Mouse (Mus musculus) adrenal gland, postnatal 4 days (tissue): ENCODE data around the gene Cdip1. TPM values are rescaled to one million over a fixed set of nuclear protein-coding genes. Genes with fewer than 3 reads are reported as not detected.
"Not testable (repeated sequence)": the region's sequence is repeated elsewhere in the genome, so short reads cannot be mapped to it uniquely, and the experiment has no call there.

Experiments
- DNase-seq, 2 experiments: peaks; one replicate each; pipeline ENCODE4 v3.0.0; 2021 to 2022; ENCODE audit warnings: low spot score in 2 of 2, mixed read lengths in 2 of 2
- total RNA-seq, 2 experiments: library from RNA; stranded (reverse); gene quantifications; 2 replicates each; pipeline ENCODE4 v1.2.3; 2021

Cdip1 gene
- total RNA-seq, 2 experiments from 2014 or later, result 144 to 161 TPM

GRCm38 (mm10) chr16:4777171-4777904, 12.8 kb downstream of the Cdip1 start:
- no peak for DNase-seq

DNA sequence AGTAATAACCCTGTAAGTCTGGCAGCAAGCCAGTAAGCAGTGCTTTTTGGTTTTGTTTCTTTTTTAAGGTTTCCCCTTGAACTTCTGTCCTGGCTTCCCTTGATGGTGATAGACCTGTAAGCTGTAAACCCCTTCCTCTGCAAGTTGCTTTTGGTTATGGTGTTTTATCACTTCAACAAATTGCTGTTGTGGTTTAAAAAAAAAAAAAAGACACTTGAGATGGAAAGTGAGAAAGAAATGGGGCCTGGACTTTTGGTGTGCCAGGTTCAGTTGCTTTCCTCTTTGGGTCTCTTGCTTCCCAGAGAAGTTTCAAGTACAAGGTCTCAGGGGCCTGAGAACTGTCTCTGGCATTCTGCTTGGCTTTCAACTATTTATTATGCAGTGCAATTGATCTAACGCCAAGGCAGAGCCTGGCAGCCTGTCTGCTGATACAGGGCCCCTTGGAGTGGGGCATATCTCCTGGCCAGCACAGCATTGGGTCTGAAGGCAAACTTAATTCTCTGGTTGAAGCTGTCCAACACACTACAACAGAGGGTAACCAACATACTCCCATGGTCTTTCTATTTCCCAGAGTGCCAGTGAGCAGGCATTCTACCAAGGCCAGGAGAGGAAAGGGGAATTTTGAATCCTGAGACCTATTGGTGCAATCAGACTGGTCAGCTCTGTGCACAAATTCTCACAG, 16.7 kb downstream of the Cdip1 start:
- no peak for DNase-seq

DNA sequence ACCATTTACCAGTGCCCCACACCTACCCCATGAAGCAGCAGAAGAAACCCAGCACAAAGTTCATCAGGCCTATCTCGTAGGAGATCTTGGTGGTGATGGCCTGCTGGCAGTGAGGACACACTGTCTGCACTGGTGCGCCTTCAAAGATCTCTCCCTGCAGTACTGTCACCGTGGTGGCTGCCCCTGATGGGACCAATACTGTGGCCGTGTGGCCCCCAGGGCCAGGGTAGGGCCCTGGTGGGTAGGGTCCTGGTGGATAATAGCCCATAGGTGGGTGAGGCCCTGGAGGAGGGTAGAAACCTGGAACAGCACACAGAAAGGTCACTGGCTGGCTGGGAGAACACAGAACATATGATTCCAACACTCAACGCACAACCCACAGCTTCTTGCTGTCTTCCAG, 21.4 kb downstream of the Cdip1 start:
- DNase-seq, result no peak

DNA sequence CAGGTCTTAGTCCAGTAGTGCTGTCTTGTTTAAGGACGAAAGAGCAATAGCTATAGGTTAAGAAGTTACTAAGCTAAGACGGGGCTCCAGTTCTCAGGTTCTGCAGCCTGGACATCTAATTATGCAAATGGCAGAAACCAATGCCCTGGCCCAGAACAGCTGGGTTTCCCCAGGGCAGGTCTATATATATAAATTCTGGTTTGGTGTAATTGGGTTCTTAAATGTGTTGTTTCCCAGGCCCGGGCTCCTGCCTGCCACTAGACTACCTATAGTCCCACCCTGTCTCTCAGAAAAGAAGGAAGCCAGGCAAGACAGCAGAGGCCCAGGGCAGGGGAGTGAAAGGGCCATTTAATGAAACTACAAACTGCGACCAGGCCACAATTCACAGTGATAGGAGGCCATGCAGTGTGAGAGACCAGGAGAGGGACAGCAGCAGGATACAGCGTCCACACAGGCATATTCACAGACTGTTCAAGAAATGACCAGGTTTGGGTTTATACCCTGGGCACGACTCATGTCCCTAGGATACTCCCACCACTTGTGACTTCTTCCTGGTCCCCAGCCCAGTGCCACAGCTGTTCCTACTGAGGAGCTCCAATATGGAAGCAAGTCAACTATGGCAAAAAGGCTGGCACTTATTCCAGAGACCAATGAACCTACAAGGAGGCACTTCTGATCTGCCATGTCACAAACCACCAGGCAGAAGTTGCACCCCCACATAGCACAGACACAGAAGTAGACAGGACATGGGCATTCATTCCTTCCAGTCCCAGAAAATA, 22.9 kb downstream of the Cdip1 start:
- DNase-seq, result no peak

GRCm38 (mm10) chr16:4765852-4766251, 24.2 kb downstream of the Cdip1 start:
- no peak for DNase-seq

GRCm38 (mm10) chr16:4763276-4763675, 26.8 kb downstream of the Cdip1 start:
- no peak for DNase-seq

GRCm38 (mm10) chr16:4762437-4762836, 27.7 kb downstream of the Cdip1 start:
- no peak for DNase-seq

GRCm38 (mm10) chr16:4756660-4757335, 33.3 kb downstream of the Cdip1 start:
- DNase-seq, result not testable (repeated sequence)

DNA sequence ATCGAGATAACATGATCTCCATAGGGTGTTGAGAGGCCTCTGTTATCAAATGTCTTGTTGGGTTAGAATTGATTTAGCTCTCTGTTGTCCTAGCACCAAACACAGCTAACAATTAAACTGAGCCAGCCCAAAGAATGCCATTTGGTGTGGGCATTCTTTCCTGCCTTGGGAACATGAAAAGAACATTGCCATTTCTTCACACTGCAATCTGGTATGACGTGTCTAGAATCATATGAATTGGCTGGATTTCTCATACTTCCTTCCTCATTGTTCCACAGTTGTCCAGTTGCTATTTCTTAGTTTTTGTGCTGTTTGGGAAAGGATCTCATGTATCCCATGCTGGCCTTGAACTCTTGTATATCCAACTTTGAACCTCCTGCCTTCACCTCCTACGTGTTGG, 36.0 kb downstream of the Cdip1 start:
- DNase-seq, result no peak

- no peak for DNase-seq
Measured at GRCm38 (mm10) chr16:4752155-4752554, 37.9 kb downstream of the Cdip1 start.

DNA sequence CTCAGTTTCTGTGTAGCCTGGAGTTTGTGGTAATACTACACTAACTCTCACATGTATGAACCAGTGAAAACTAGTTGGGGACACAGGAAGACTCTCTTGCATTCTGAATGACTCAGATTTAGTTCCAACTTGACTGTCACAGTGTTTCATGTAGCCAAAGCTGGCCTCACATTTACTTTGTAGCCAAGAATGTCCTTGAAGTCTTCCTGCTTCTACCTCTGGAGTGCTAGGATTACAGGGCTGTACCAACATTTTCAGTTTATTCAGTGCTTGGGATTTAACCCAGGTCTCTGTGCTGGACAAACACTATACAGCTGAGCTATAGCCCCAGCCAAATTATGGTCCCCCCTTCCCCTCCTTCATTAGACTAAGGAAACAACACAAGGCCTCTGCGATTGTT, 47.9 kb downstream of the Cdip1 start:
- DNase-seq, result no peak

GRCm38 (mm10) chr16:4739994-4740393, 50.1 kb downstream of the Cdip1 start:
- DNase-seq, result no peak

- DNase-seq, result no peak
Measured at GRCm38 (mm10) chr16:4736262-4736661, 53.8 kb downstream of the Cdip1 start.

- no peak for DNase-seq
Measured at GRCm38 (mm10) chr16:4730776-4731358, 59.2 kb downstream of the Cdip1 start.

DNA sequence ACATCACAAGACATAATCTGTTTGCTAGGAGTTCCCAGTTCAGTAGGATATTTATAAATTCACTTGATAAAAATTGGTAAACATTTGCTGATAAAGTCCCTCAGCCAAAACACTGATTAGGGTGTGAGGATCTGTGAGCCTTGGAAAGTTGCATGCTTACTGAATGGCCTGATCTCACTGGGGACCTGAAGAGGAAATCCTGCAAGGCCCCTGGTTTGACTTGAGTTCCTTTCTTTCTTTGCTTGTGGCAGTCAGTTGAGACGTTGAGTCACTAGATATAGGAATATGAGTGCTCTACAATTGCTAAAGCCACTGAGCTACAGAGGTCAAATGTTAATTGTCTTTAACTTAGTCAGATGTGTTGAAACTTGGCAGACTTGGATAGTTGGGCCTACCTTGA, 62.1 kb downstream of the Cdip1 start:
- no peak for DNase-seq

DNA sequence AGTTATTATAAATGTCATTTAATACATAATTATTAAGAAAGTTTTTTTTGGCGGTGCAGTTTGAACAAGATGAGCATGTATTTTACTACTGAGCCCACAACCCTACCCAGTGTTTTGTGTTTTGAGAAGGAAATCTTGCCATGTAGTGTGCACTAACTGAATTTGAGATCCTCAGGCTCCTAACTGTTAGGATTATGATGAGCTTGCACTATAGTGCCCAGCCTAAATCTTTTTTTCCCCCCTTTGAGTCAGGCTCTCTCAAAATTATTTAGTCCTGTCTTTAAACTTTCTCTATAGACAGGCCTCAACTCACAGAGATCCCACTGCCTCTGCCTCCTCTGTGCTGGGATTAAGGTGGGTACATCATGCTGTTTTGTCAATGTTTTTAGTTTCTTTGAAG, 62.6 kb downstream of the Cdip1 start:
- no peak for DNase-seq

- peak in 1 of 2 experiments; percentile 17 for DNase-seq
Measured at GRCm38 (mm10) chr16:4726528-4727128, 63.5 kb downstream of the Cdip1 start.

DNA sequence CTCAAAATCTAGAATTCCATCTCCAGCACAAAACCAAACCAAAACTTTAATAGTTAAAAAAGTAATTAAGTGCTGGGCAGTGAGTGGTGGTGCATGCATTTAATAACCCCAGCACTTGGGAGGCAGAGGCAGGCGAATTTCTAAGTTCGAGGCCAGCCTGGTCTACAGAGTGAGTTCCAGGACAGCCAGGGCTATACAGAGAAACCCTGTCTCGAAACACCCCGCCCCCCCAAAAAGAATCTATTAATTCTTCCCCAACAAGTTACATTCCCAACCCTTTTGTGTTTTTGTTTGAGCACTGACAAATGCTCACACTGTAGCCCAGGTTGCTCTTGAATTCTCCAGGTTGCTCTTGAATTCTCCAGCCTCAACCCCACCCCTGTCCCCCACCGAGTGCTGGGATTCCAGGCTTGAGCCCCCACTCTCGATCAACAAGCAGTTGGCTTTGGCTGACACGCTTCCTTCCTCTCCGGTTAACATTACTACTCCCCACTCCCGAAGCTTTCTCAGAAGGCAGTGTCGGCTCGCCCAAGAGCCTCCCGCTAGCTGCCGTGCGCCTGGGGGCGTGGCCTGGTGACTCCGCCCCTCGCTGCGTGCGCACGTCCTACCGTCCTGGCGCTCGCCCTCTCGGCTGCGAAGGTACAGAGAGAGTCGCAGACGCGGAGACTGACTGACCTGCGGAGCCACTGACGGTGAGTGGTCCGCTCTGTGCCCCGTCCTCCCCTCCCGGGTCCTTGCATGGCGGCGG, 64.1 kb downstream of the Cdip1 start, which contains the start of gene Hmox2:
Hmox2 (plus strand) TSS at position 582 of the 748 bp plus-strand sequence.
- DNase-seq, result peak; percentile 87 to 91

DNA sequence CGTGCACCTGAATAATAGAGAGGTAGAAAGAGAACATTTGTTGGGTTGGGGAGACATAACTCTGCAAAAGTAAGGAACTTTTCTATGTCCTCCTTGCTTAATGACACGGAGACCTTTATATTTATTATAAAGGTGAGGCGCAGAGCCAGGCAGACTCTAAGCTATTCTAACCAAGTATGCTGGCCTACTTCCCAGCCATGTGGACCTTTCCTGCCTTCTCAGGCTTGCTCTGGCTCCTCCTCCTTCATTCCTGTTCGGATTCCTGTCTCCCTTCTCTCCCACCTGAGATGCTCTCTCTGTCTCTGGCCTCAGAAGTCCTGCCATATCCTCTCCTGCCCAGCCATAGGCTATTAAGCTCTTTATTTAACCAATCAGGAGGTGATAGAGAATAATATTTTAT, 64.8 kb downstream of the Cdip1 start:
- no peak for DNase-seq

GRCm38 (mm10) chr16:4722915-4723209, 67.2 kb downstream of the Cdip1 start:
- no peak for DNase-seq
